Mouse (Mus musculus): Measurements from ENCODE around the gene Ttc3. TPM values are rescaled to one million over a fixed set of nuclear protein-coding genes. Genes with fewer than 3 reads are reported as not detected.
"Not testable (repeated sequence)": the region's sequence is repeated elsewhere in the genome, so short reads cannot be mapped to it uniquely, and the experiment has no call there.

Gene Ttc3
- 42.6 and 55.9 TPM in 2 replicates for total RNA-seq (2015)
- 113 and 168 TPM in 2 replicates for total RNA-seq (2017)

DNA sequence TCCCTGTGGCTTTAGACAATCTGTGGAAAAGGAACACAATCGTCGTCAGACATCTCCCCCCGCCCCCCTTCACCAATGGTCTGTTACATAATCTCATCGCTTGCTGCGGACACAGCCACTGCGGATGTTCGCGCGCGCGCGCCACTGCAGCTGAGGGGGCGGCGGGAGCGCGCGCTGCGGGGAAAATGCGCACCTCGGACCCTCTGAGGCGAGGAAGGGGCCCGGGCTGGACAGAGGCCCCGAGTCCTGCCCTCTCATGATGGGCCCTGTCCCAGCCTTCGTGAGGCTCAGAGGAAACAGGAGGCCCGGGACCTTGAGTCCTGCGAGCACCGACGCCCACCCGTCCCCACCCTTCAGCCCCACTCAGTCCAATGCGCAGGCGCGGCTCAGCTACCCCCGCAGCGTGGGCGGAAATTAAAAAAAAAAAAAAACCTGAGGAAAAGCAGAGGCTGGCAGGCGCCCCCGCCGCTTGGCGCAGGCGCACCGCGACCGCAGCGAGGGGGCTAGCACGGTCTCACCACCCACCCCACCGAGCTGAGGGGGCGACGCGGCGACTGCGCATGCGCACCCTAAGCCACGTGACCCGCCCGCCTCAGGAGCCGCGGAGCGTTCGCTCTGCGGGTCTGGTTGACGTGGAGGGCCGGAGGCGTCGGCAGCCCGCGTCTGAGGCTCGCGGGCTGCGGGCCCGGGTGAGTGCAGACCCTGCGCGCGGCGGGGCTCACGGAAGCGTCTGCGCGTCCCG, at the start of gene Ttc3:
TSS of gene Ttc3 (plus strand) at position 446 of the 742 bp plus-strand sequence.
- ATAC-seq (replicated peaks; ENCODE audit: poor library complexity), result peak; percentile 66

DNA sequence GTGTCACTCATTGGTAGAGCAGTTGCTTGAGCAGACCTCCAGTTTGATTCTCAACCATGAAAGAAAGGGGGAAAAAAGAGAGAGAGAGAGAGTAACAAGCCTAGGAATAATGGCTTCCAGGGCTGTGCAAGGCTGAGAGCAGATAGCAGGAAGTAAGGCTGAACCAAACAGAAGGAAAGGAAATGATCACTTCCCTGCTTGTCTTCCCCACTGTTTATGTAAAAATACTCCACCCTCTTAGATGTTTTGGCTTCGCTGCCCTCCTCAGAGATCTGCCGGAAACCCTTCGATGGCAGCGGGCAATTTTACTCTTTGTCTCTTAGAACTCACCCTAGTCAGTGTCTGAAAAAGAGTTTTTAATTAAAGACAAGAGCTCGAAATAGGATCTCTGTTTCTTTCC, 46.7 kb upstream of the Ttc3 start:
- no peak for ATAC-seq (replicated peaks; ENCODE audit: poor library complexity)

DNA sequence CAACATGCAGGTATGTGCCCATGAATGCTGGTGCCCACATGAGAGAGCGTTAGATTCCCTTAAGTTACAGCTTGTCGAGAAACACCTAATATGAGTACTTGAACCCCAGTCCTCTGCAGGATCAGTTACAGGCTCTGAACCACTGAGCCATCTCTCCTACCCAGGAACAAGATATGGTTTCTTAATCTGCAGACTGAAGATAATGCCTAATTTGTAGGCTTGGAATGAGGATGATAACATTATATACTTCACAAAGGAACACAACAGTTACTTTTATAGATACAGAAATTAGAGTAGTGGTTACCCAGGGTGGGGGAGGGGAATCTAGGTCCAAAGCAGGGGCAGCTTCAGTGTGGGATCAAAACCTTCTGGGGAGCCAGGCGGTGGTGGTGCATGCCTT, 44.4 kb upstream of the Ttc3 start:
- ATAC-seq (replicated peaks; ENCODE audit: poor library complexity), result peak; percentile 52

DNA sequence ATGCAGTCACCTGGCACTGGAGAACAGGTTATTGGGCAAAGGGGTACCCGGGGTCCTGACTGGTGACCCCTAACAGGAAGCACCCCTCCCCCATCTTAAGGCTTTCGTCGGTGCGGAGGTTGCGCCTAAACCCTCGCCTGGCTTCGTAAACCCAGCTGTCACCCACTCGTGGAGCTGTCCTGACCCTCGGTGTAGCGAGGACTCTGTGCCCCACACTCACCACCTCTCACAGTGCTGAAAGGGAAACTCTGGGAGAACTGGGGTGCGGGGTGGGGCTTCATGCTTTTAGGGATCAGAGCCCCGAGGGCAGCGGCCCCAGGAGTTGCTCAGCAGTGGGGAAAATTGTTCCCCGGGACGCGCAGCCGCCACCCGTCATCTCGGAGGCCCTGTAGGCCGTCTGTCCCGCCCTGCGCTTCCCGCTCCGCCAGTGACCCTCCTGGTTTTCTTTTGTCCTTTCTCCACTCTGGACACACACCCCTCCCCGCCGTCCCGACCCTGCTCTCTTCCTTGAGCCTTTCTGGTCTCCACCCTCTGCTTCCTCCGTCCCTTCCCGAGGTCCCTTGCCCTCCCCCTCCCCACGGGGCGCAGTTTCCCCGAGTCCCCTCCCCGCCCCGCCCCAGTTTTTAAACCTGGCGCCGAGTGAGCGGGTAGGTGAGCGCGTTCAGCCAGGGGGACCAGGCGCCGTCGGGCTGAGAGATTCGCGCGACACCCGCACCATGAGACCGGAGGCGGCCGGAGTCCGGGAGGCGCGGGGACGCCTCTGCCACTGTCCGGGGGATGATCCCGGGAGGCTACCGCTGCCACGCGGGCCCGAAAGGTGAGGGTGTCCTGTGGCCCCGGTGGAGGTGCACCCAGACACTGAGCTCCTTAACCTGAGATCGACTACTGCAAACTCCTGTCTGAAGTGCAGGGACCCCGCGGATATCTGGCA, 42.4 kb upstream of the Ttc3 start, which contains the start of gene Ripply3:
TSS of gene Ripply3 (plus strand) at position 640 of the 931 bp plus-strand sequence.
- ATAC-seq (replicated peaks; ENCODE audit: poor library complexity), result peak; percentile 27; the same call in 1 of the 2 replicates

DNA sequence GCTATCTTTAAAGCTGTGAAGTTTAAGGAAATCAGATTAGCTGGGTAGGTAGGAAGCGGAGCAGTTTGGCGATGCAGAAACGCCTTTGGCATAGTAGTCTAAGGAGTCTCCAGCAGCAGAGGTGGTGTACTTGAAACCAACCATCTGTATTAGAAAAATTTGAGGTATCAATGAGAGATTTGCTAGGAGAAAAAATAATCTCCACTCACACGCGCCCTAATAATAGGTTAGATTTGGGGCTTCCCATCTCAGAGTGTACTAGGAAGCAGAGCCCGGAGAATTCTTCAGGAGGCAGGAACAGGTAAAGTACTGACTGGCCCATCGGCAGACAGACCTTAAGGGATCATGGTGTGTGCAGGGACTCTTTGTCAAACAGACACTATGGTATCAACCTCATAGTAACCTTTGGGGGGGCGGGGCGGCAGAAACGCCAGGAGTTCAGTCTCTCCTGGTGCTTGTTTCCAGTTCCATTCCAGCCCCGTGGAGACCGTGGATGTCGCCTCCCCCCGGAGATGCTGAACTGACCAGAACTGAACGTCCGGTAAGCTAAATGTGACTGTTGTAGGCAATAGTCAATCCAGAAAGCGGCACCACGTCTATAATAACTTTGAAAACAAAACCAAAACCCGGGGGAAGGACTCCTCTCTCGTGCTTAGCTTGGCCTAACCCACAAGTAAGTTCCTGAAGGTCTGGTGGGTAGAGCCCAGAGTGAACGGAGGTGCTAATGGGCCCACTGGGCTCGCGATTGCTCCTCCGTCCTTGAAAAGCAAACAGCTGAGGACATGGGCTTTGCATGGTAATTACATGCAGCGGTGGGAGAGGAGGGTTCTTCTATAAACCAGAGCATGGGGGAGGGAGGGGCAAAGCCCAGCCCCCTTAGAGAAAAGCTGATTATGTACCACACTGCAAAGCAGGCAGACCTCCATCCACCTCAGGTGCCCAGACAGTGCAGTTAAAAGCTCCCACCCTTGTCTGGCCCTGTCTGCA, 41.2 kb upstream of the Ttc3 start:
- no peak for ATAC-seq (replicated peaks; ENCODE audit: poor library complexity)

DNA sequence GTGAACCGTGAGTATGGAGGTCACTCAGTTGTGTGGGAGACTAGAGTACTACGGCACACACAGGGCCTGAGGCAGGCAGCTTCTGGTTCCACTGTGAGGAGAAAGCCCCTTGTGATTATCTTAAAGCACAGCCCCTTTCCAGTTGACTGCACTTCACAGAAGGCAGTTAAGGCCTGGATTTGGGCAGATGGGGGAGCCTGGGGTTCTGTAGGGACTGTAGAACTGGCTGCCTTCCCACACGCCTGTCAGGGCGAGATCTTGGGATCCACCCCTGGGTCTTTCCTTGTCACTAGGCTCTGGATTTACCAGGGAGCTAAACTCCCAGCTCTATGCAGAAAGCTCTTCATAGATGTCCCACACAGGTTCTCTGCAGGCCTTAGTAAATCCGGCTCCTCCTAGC, 40.0 kb upstream of the Ttc3 start:
- no peak for ATAC-seq (replicated peaks; ENCODE audit: poor library complexity)

DNA sequence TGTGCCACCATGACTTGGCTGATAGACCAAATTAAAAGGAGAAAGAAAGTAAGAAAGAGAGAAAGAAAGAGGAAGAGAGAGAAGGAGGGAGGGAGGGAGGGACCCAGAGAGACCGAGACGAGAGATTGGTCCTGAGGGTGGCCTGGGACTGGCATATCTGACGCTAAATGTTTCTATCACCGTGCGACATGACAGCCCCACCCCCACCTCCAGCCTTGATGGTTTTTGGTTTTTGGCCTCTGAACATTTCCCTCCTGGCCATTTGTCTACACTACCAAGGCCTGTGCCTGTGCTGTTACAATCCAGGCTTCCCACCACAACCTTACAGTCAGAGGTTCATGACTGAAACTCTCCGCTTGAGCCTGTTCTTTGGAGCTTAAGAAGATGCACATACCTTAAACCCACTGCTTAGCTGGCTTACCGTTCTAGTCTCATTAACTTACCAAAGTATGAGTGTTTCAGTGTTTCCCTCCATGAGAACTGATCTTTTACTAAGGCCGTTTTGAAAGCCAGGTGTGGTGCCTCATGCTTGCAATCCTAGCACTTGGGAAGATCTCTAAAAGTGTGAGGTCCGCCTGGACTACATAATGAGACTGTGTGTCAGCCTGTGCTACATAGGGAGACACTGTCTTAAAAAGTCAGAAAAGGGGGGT, 39.1 kb upstream of the Ttc3 start:
- 0 out of 2 replicates have a peak, but pooled peaks have one; percentile 2 for ATAC-seq (replicated peaks; ENCODE audit: poor library complexity)

DNA sequence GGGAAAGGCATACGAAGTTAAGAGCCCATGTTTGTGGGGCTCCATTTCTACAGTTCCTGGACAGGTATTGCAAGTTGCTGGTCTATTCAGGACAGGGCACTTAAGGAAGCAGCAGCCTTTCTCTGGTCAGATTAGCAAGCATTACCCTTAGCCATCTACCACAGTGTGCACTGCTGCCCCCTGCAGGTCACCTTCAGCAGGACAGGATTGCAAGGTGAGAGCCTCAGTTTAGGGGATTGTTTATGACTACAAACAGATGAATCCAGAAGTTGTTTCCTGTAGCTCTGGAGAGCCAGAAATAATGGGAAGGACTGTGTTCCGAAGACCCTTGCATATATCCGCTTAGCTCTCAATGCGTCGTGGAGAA, 38.5 kb upstream of the Ttc3 start:
- ATAC-seq (replicated peaks; ENCODE audit: poor library complexity), result peak; percentile 83

DNA sequence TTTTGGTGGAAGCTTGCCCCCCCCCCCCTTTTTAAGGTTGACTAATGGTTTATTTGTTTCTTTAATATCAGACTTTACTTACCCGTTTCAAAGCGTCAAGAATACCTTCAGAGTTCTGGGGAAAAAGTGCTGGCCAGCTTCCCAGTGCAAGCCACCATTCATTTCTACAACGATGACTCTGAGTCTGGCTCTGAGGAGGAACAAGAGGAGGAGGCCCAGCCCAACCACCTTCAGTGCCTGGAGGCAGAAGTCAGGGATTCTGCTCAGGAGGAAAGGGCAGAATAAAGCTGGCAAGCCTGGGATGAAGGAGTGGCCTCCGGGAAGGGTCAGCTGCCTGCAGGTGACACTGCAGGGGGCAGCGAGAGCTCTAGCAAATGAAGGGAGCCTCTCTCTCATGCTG, 34.8 kb upstream of the Ttc3 start:
- no peak for ATAC-seq (replicated peaks; ENCODE audit: poor library complexity)

DNA sequence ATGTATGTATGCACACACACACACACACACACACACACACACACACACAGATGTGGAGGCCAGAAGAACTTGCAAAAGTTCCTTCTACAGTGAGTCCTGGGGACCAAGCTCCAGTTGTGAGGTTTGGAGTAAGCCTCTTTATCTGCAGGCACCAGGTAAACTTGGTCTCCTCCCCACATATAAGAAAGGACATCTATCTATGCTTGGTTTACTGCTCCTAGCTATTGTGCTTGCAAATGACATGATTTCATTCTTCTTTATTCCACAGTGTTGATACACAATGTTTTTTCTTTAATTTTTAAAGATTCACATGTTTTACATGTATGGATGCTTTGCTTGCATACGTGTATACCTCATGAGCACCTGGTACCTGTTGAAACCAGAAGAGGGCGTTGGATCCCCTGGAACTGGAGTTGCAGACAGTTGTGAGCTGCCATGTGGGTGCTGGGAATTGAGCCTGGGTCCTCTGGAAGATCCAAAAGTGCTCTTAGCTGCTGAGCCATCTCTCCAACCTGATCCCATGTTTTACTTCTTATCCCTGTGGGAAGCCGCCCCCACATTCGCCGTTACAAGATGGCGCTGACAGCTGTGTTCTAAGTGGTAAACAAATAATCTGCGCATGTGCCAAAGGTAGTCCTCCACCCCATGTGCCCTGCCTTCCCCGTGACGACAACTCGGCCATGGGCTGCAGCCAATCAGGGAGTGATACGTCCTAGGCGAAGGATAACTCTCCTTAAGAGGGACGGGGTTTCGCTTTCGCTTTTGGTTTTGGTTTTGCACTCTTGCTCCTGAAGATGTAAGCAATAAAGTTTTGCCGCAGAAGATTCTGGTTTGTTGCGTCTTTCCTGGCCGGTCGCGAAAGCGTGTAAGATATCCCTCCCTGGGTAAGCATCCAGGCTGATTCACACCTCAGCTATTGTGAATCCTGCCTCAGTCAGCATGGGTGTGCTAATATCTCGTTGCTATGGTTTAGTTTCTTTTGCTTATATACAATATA, 31.0 kb upstream of the Ttc3 start:
- not testable (repeated sequence) for ATAC-seq (replicated peaks; ENCODE audit: poor library complexity)

DNA sequence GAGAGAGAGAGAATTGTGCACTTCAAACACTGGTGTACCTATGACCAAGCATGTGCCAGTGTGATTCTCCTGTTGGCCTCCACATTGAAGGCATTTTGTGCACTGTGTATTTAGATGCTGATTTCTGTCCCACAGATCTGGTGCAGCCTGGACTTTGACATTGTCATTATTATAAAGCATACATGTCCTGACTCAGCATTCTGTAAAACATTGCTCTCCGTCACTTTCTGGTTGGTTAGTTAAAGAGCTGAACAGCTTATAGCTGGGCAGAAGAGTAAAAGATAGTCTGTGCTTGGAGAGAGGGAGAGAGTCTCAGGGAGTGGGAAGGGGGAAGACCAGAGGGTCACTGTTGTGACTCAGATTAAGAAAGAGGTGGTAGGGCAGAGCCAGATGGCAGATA, 24.7 kb upstream of the Ttc3 start:
- no peak for ATAC-seq (replicated peaks; ENCODE audit: poor library complexity)

DNA sequence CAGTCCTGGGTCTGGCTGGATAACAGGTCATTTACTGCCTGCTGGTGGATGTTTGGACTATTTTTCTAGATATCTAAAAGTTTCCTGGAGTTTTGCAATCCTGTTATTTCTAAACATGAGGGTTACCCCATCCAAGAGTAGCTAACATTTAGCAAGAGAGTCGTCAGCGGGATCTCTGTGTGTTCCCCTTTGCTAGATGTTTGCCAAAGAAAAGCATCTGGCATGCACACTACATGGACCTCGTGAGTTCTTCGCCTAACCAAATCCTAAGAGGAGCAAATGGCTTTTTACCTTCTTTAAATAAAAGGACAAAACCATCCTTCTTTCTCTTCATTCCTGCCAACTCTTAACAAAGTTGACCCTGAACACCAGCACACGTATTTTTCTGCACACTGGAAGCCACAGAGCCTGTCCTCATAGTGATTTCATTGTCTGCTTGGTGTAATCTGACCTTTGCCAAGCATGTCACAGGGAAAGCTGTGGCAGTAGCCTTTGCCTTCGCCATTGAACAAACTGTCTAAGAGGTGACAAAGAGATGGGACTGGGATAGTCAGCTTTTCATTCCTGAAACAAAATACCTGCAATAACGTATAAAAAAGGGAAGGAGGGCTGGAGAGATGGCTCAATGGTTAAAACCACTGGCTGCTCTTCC, 23.2 kb upstream of the Ttc3 start:
- ATAC-seq (replicated peaks; ENCODE audit: poor library complexity), result peak; percentile 64

DNA sequence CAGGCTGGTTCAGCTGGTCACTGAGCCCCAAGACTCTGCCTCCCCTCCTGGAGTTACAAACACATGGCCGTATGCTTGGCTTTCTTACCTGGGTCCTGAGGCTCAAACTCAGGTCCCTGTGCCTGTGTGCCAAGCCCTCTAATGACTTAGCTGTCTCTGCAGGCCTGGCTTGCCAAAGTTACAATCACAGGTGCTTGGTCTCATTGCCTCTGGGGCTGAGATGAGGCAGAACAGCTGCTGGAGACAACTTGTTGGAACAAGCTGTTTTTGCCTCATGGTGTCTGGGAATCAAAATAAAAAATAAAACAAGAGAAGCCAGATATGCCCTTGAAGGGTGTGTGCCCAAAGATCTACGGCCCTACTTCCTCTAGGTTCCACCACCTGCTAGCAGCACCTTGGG, 21.6 kb upstream of the Ttc3 start:
- no peak for ATAC-seq (replicated peaks; ENCODE audit: poor library complexity)

DNA sequence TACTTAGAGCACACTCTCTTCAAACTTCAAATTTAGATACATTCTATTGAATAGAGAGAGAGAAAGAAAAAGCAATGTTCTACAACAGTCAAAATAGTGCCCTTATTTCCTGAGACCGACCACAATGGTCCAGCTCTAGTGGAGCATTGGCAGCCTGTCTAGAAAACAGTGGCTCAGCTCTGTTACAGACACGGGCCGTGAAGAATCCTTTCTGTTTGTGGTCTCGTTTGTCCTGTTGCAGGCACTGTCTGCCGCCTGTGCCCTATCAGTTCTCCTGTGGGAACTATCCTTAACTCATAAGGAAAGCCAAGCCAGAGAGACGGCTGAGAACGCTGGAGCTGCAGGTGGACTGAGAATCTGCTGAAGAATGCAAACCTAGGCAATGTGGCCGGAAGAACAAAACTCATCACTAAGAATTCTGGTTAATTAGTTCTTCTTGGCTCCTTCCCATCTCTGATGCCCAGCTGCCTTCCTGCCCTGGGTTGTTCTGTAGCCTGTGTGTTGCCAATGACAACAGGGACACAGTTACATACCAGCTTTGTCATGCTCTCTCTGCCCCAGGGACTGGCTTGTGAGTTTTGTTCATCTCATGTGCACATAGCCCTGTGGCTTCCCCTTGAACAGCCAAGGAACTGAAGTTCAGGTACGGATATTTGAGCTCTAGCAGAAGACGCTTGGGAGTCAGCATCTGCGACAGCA, 20.7 kb upstream of the Ttc3 start:
- ATAC-seq (replicated peaks; ENCODE audit: poor library complexity), result peak; percentile 39

DNA sequence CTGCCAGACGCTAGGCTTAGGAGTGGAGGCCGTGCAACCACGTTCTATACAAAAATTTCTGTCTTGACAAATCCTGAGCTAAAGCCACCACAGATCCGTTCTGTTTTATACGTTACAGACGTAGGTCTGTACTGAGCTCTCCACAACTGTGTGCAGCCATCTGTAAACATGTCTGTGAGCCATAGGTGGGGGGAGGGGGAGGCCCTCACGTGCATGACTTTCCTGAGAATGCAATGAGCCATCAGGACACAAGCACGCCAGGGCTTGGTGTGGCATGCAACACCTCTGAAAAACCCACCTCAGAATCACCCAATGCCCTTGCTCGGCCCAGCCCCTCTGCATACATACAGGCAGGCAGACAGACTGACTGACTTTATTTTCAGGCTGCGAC, 20.1 kb upstream of the Ttc3 start:
- no peak for ATAC-seq (replicated peaks; ENCODE audit: poor library complexity)

DNA sequence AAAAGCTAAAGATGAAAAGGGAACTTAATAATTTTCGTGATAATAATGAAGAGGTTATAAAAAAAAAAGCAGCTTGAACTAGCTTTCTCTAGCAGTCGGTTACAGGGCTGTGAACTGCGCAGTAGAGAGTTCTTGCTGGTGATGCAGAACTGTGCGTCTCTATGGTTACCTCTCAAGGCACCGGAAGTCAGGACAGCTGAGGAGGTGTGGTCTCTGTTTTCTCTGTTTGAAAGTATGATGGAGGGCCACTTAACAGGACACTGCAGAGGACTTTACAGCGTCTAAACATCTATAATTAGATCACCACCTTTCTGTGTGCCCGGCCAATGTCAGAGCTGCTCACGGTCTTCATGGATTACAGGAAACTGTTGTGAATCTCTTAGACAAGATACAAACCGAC, 16.0 kb upstream of the Ttc3 start:
- ATAC-seq (replicated peaks; ENCODE audit: poor library complexity), result peak; percentile 76

DNA sequence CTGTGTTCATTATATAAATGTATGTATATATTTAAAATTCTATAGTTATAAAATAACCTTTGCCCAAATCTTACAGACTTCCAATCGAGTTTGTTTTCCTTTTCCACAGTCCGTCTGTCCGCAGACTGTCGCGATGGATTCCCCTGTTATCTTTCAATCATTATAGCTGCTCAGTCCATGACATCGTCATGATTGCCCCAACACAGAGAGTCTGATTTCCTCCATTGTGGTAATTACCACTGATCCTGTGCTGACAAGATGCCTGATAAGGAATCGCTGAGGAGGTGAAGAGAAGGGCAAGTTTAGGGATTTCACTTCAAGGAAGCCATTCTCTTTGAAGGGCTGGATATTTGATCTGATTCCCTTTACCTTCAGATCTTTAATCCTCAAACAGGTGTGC, 14.4 kb upstream of the Ttc3 start:
- ATAC-seq (replicated peaks; ENCODE audit: poor library complexity), result no peak

Measured in megakaryocyte progenitor cell, adult 5-6 weeks (primary cell).